Mouse (Mus musculus) midbrain, embryonic 11.5 days (tissue): ENCODE measurements around the gene Prl2b1. TPM values are rescaled to one million over a fixed set of nuclear protein-coding genes. Genes with fewer than 3 reads are reported as not detected.

ENCODE experiments used
- ATAC-seq: fragments of 200-750 bp; cut with Nextera tagmentation; 2 replicates; pipeline ENCODE4 v1.8.0; 2017; ENCODE audit warnings: moderate TSS enrichment, moderate library complexity; ENCODE audit not compliant: low FRiP score
- DNase-seq: peaks from one replicate; pipeline ENCODE4 v3.0.0; 2015; ENCODE audit warnings: low spot score; ENCODE audit errors: missing footprints
- H3K27ac ChIP-seq: fragments of 300-500 bp; sonication (generic); 2 replicates; pipeline ENCODE4 v1.5.1; 2014; ENCODE audit warnings: low read depth, low read length
- H3K27me3 ChIP-seq: fragments of 300-500 bp; sonication (generic); 2 replicates; pipeline ENCODE4 v1.6.1; 2014; ENCODE audit warnings: mild to moderate bottlenecking, low read length, moderate library complexity, mixed read lengths; ENCODE audit not compliant: control insufficient read depth, insufficient read depth
- H3K36me3 ChIP-seq: fragments of 300-500 bp; sonication (generic); 2 replicates; pipeline ENCODE4 v1.6.1; 2014; ENCODE audit warnings: mild to moderate bottlenecking, low read length, moderate library complexity, mixed read lengths; ENCODE audit not compliant: control insufficient read depth, insufficient read depth
- H3K4me1 ChIP-seq: fragments of 300-500 bp; sonication (generic); 2 replicates; pipeline ENCODE4 v1.6.1; 2014; ENCODE audit warnings: low read length; ENCODE audit not compliant: control insufficient read depth, insufficient read depth
- H3K4me2 ChIP-seq: fragments of 300-500 bp; sonication (generic); 2 replicates; pipeline ENCODE4 v1.6.1; 2014; ENCODE audit warnings: mild to moderate bottlenecking, moderate library complexity
- H3K4me3 ChIP-seq: fragments of 300-500 bp; sonication (generic); 2 replicates; pipeline ENCODE4 v1.5.1; 2014; ENCODE audit warnings: low read depth, low read length
- H3K9ac ChIP-seq: fragments of 300-500 bp; sonication (generic); 2 replicates; pipeline ENCODE4 v1.6.1; 2014; ENCODE audit warnings: low read length
- H3K9me3 ChIP-seq: fragments of 300-500 bp; sonication (generic); 2 replicates; pipeline ENCODE4 v1.6.1; 2016; ENCODE audit warnings: low read length; ENCODE audit not compliant: control insufficient read depth
- WGBS: fragments of 180-500 bp; shearing (Covaris S2); extraction: QIAGEN DNeasy Blood & Tissue Kit; methylation state at CpG from one replicate; pipeline ENCODE4 v1.1.7; 2014; 5-methylcytosine and 5-hydroxymethylcytosine counted together
- polyA plus RNA-seq: library from polyadenylated mRNA; unstranded; fragments of >200 nt; fragmentation: Nextera tagmentation; extraction: Ambion mirVana; gene quantifications from 2 replicates; pipeline ENCODE4 v1.2.1, GENCODE M21; 2014

Gene Prl2b1
- polyA plus RNA-seq, result not detected in 2 replicates

- WGBS, result 80% methylated on average over 6 of the region's 6 CpGs
- H3K4me3 ChIP-seq, result no peak within 1 kb of the TSS
- DNase-seq (no peak), ATAC-seq (no peak)
- no peaks in the 10 kb centered on the region for H3K9me3 ChIP-seq
- H3K9ac ChIP-seq, result no peak within 1 kb of the TSS
- no peaks in the 10 kb centered on the region for H3K27me3 ChIP-seq
- H3K4me2 ChIP-seq, result no peak within 1 kb of the TSS
- no peak within 1 kb of the TSS for H3K27ac ChIP-seq
- H3K36me3 ChIP-seq, result no peaks in the 10 kb centered on the region
- no peaks in the 10 kb centered on the region for H3K4me1 ChIP-seq
Observed at GRCm38 (mm10) chr13:27390746-27391145, at the start of gene Prl2b1. Prl2b1 (minus strand) TSS chr13:27390846.

GRCm38 (mm10) chr13:27438588-27438987 is 47.9 kb upstream of the Prl2b1 start, which contains the start of gene Prl8a6:
Prl8a6 (minus strand) TSS chr13:27438688.
- Histone ChIP-seq H3K27me3 (no peaks in the 10 kb centered on the region), H3K36me3 (no peaks in the 10 kb centered on the region), H3K27ac (no peak within 1 kb of the TSS), H3K9ac (no peak within 1 kb of the TSS), H3K4me2 (no peak within 1 kb of the TSS), H3K4me3 (no peak within 1 kb of the TSS), H3K4me1 (no peaks in the 10 kb centered on the region), H3K9me3 (no peaks in the 10 kb centered on the region)
- WGBS, result 91% methylated on average over 3 of the region's 3 CpGs
- ATAC-seq (no peak), DNase-seq (no peak)

GRCm38 (mm10) chr13:27433159-27433558 is 42.5 kb upstream of the Prl2b1 start:
- Histone ChIP-seq H3K36me3 (no peaks in the 10 kb centered on the region), H3K4me3 (no peak overlapping the region), H3K27ac (no peak overlapping the region), H3K4me1 (no peaks in the 10 kb centered on the region), H3K27me3 (no peaks in the 10 kb centered on the region), H3K4me2 (no peak overlapping the region), H3K9ac (no peak overlapping the region), H3K9me3 (no peaks in the 10 kb centered on the region)
- 84% methylated on average over 1 of the region's 1 CpGs for WGBS
- DNase-seq, result no peak
- no peak for ATAC-seq

GRCm38 (mm10) chr13:27413640-27414039 is 23.0 kb upstream of the Prl2b1 start:
- Histone ChIP-seq H3K4me2 (no peak overlapping the region), H3K27me3 (no peaks in the 10 kb centered on the region), H3K9me3 (no peaks in the 10 kb centered on the region), H3K36me3 (no peaks in the 10 kb centered on the region), H3K4me1 (no peaks in the 10 kb centered on the region), H3K27ac (no peak overlapping the region), H3K4me3 (no peak overlapping the region), H3K9ac (no peak overlapping the region)
- ATAC-seq (no peak), DNase-seq (no peak)

GRCm38 (mm10) chr13:27399061-27399724 is 8.5 kb upstream of the Prl2b1 start:
- WGBS, result 79% methylated on average over 7 of the region's 7 CpGs
- no peaks in the 10 kb centered on the region for H3K4me1 ChIP-seq
- H3K9ac ChIP-seq, result no peak overlapping the region
- no peak overlapping the region for H3K4me3 ChIP-seq
- no peaks in the 10 kb centered on the region for H3K27me3 ChIP-seq
- ATAC-seq (peak; percentile 38; the same call in 1 of the 2 replicates), DNase-seq (no peak)
- no peak overlapping the region for H3K4me2 ChIP-seq
- H3K9me3 ChIP-seq, result no peaks in the 10 kb centered on the region
- no peaks in the 10 kb centered on the region for H3K36me3 ChIP-seq
- H3K27ac ChIP-seq, result no peak overlapping the region

- Histone ChIP-seq H3K4me1 (no peaks in the 10 kb centered on the region), H3K9me3 (no peaks in the 10 kb centered on the region)
- WGBS, result 83% methylated on average over 2 of the region's 2 CpGs
Observed at GRCm38 (mm10) chr13:27345373-27345772, 45.3 kb downstream of the Prl2b1 start, which contains the start of gene Prl8a2. Prl8a2 (plus strand) TSS chr13:27345673.

GRCm38 (mm10) chr13:27342733-27343275 is 47.8 kb downstream of the Prl2b1 start:
- Histone ChIP-seq H3K4me2 (no peak overlapping the region), H3K27me3 (no peaks in the 10 kb centered on the region), H3K9me3 (no peaks in the 10 kb centered on the region), H3K36me3 (no peaks in the 10 kb centered on the region), H3K4me1 (no peaks in the 10 kb centered on the region), H3K27ac (no peak overlapping the region), H3K9ac (no peak overlapping the region), H3K4me3 (no peak overlapping the region)
- ATAC-seq (no peak), DNase-seq (no peak)
- 84% methylated on average over 3 of the region's 3 CpGs for WGBS

More at GRCm38 (mm10) chr13:27345373-27345772, 45.3 kb downstream of the Prl2b1 start, which contains the start of gene Prl8a2:
- no peak within 1 kb of the TSS for H3K4me2 ChIP-seq
- H3K9ac ChIP-seq, result no peak within 1 kb of the TSS
- DNase-seq, result no peak
- ATAC-seq, result no peak
- no peak within 1 kb of the TSS for H3K4me3 ChIP-seq
- H3K36me3 ChIP-seq, result no peaks in the 10 kb centered on the region
- no peaks in the 10 kb centered on the region for H3K27me3 ChIP-seq
- no peak within 1 kb of the TSS for H3K27ac ChIP-seq

GRCm38 (mm10) chr13:27334989-27335388 is 55.7 kb downstream of the Prl2b1 start:
- Histone ChIP-seq H3K36me3 (no peaks in the 10 kb centered on the region), H3K4me1 (no peaks in the 10 kb centered on the region), H3K27ac (no peak overlapping the region), H3K27me3 (no peaks in the 10 kb centered on the region), H3K4me2 (no peak overlapping the region), H3K9ac (no peak overlapping the region), H3K4me3 (no peak overlapping the region), H3K9me3 (no peaks in the 10 kb centered on the region)
- peak; percentile 81 for DNase-seq
- ATAC-seq, result peak; percentile 80
- WGBS, result 50% methylated on average over 1 of the region's 1 CpGs
